Mouse (Mus musculus) WW6 (cell line): ENCODE results near the gene Hoxa2.

Source experiments
- DNase-seq: peaks from one replicate; pipeline ENCODE4 v3.0.0-alpha.2; 2013; ENCODE audit warnings: low read depth, low spot score

Hoxa2 gene

GRCm38 (mm10) chr6:52180213-52180710, 15.6 kb upstream of the Hoxa2 start:
- no peak for DNase-seq

- no peak for DNase-seq
Measured at GRCm38 (mm10) chr6:52179690-52180089, 15.1 kb upstream of the Hoxa2 start.

GRCm38 (mm10) chr6:52178918-52179665, 14.5 kb upstream of the Hoxa2 start:
- DNase-seq, result no peak

GRCm38 (mm10) chr6:52177806-52178205, 13.2 kb upstream of the Hoxa2 start:
- no peak for DNase-seq

GRCm38 (mm10) chr6:52177061-52177735, 12.6 kb upstream of the Hoxa2 start, which contains the start of gene 5730596B20Rik:
TSS of gene 5730596B20Rik (plus strand) at chr6:52177498.
- no peak for DNase-seq

- no peak for DNase-seq
Measured at GRCm38 (mm10) chr6:52176391-52176790, 11.8 kb upstream of the Hoxa2 start.

- no peak for DNase-seq
Measured at GRCm38 (mm10) chr6:52175864-52176263, 11.2 kb upstream of the Hoxa2 start.

- DNase-seq, result no peak
Measured at GRCm38 (mm10) chr6:52174968-52175751, 10.5 kb upstream of the Hoxa2 start.

GRCm38 (mm10) chr6:52173648-52174047, 9.0 kb upstream of the Hoxa2 start:
- no peak for DNase-seq

- peak; percentile 80 for DNase-seq
Measured at GRCm38 (mm10) chr6:52172501-52172900, 7.9 kb upstream of the Hoxa2 start.

- no peak for DNase-seq
Measured at GRCm38 (mm10) chr6:52171938-52172337, 7.3 kb upstream of the Hoxa2 start.

GRCm38 (mm10) chr6:52171331-52171730, 6.7 kb upstream of the Hoxa2 start:
- DNase-seq, result no peak

- DNase-seq, result no peak
Measured at GRCm38 (mm10) chr6:52170898-52171223, 6.2 kb upstream of the Hoxa2 start.

- DNase-seq, result no peak
Measured at GRCm38 (mm10) chr6:52170166-52170897, 5.7 kb upstream of the Hoxa2 start.

- no peak for DNase-seq
Measured at GRCm38 (mm10) chr6:52169499-52170165, 5.0 kb upstream of the Hoxa2 start.

GRCm38 (mm10) chr6:52168191-52169055, 3.8 kb upstream of the Hoxa2 start:
- DNase-seq, result no peak

- no peak for DNase-seq
Measured at GRCm38 (mm10) chr6:52167736-52168161, 3.1 kb upstream of the Hoxa2 start.

- no peak for DNase-seq
Measured at GRCm38 (mm10) chr6:52167176-52167575, 2.5 kb upstream of the Hoxa2 start.

- no peak for DNase-seq
Measured at GRCm38 (mm10) chr6:52166431-52167077, 1.9 kb upstream of the Hoxa2 start.
